Mouse (Mus musculus) embryonic fibroblast, embryonic 13.5 days (primary cell): ENCODE measurements at regions not wholly inside any gene's neighbourhood (a gene's known extent, or its start where the extent isn't known, plus 50 kb on each side); places are given as distances from the start of the nearest gene placed in this dataset.

ENCODE experiments used
- CTCF ChIP-seq: IDR thresholded peaks from 2 replicates; pipeline ENCODE4 v1.5.1; 2011; ENCODE audit warnings: mild to moderate bottlenecking, control low read depth, low read length, moderate library complexity, borderline replicate concordance; ENCODE audit not compliant: insufficient read depth
- POLR2A ChIP-seq: IDR thresholded peaks from 2 replicates; pipeline ENCODE4 v1.6.1; 2011; ENCODE audit warnings: low read depth, mild to moderate bottlenecking, control low read depth, low read length, moderate library complexity

GRCm38 (mm10) chr4:3053060-3053406 is 114.1 kb upstream of the Vmn1r2 start:
- TF ChIP-seq POLR2A = no peak
- no peak for TF ChIP-seq CTCF
